Mouse (Mus musculus): ENCODE data around the gene Myo1b.

DNA sequence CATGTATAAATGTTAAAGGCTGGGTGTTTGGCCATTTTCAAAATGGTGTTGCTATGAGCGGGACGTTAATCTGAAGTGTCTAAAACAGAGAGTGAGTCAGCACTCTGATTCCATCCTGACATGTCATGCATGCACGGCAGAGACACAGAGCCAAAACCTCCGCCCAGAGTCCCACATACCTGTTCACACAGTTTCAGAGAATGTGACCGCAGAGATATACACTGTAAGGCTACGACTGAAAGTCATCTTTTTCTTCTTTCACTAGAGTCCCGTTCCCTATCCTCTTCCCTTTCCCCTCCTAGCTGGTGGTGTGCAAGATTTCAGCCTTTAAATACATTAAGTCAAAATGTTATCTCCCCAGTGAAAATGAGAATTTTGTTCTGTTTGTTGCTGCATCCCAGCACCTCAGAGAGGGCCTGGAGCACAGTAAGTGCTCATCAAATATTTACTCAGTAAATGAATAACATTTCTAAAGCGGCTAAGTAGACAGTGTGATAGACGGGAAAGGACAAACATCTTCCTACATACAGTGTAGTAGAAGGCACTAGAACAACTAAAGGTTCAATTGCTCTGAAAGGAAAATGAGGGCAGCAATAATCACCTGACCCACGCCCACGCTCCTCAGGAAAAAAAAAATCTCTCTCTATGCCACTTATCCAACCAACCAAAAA is 59.5 kb downstream of the Myo1b start:
- TF ChIP-seq CTCF (IDR thresholded peaks at IDR 0.05; ENCODE audit: extremely low read depth, insufficient read depth, insufficient read length, insufficient replicate concordance) (no peak), POLR2A (IDR thresholded peaks at IDR 0.05; ENCODE audit: low read depth, low read length) (no peak)

Data from spleen, adult 2 months (tissue).